Mouse (Mus musculus): Measurements from ENCODE around the gene Fmnl3. TPM values are rescaled to one million over a fixed set of nuclear protein-coding genes. Genes with fewer than 3 reads are reported as not detected.

Gene Fmnl3
- polyA plus RNA-seq, 1 experiment from 2014 or later = 12.8 TPM

GRCm38 (mm10) chr15:99405150-99405549, 34.9 kb upstream of the Fmnl3 start:
- no peak overlapping the region for H3K4me3 ChIP-seq (ENCODE audit: low read depth, low read length)
- H3K9me3 ChIP-seq (ENCODE audit: control insufficient read depth, low read length) = no peaks in the 10 kb centered on the region
- H3K4me1 ChIP-seq (replicated peaks; ENCODE audit: control insufficient read depth, insufficient read depth, low read length) = 0 out of 2 replicates have a peak, but pooled peaks cover 3% of the 10 kb centered on the region
- no peak overlapping the region for H3K4me2 ChIP-seq
- no peak overlapping the region for H3K27ac ChIP-seq (ENCODE audit: low read depth, low read length)
- H3K27me3 ChIP-seq (replicated peaks; ENCODE audit: control insufficient read depth, insufficient read depth, low read length) = no peaks in the 10 kb centered on the region
- WGBS = 90% methylated on average over 9 of the region's 9 CpGs
- no peak for DNase-seq (ENCODE audit: low spot score)
- ATAC-seq (replicated peaks; ENCODE audit: low FRiP score) = no peak
- no peak overlapping the region for H3K9ac ChIP-seq (ENCODE audit: low read depth, low read length)
- peaks cover 46% of the 10 kb centered on the region for H3K36me3 ChIP-seq (ENCODE audit: control insufficient read depth, insufficient read depth, low read length)

GRCm38 (mm10) chr15:99403159-99403889, 33.0 kb upstream of the Fmnl3 start:
- H3K27me3 ChIP-seq (replicated peaks; ENCODE audit: control insufficient read depth, insufficient read depth, low read length) = no peaks in the 10 kb centered on the region
- H3K4me3 ChIP-seq (ENCODE audit: low read depth, low read length) = no peak overlapping the region
- H3K9me3 ChIP-seq (ENCODE audit: control insufficient read depth, low read length) = no peaks in the 10 kb centered on the region
- ATAC-seq (replicated peaks; ENCODE audit: low FRiP score) (no peak), DNase-seq (ENCODE audit: low spot score) (no peak)
- H3K4me2 ChIP-seq = no peak overlapping the region
- no peak overlapping the region for H3K27ac ChIP-seq (ENCODE audit: low read depth, low read length)
- H3K36me3 ChIP-seq (ENCODE audit: control insufficient read depth, insufficient read depth, low read length) = peaks cover 37% of the 10 kb centered on the region
- 84% methylated on average over 12 of the region's 12 CpGs for WGBS
- no peak overlapping the region for H3K9ac ChIP-seq (ENCODE audit: low read depth, low read length)
- peaks cover 18% of the 10 kb centered on the region for H3K4me1 ChIP-seq (replicated peaks; ENCODE audit: control insufficient read depth, insufficient read depth, low read length)

GRCm38 (mm10) chr15:99400602-99401001, 30.3 kb upstream of the Fmnl3 start:
- Histone ChIP-seq H3K27me3 (replicated peaks; ENCODE audit: control insufficient read depth, insufficient read depth, low read length) (no peaks in the 10 kb centered on the region), H3K27ac (ENCODE audit: low read depth, low read length) (no peak overlapping the region), H3K36me3 (ENCODE audit: control insufficient read depth, insufficient read depth, low read length) (peaks cover 14% of the 10 kb centered on the region; the same call in 1 of the 2 replicates), H3K9me3 (ENCODE audit: control insufficient read depth, low read length) (no peaks in the 10 kb centered on the region), H3K4me2 (no peak overlapping the region), H3K4me3 (ENCODE audit: low read depth, low read length) (no peak overlapping the region), H3K9ac (ENCODE audit: low read depth, low read length) (no peak overlapping the region), H3K4me1 (replicated peaks; ENCODE audit: control insufficient read depth, insufficient read depth, low read length) (peaks cover 42% of the 10 kb centered on the region)
- DNase-seq (ENCODE audit: low spot score) = no peak
- 82% methylated on average over 6 of the region's 6 CpGs for WGBS
- no peak for ATAC-seq (replicated peaks; ENCODE audit: low FRiP score)

- DNase-seq (ENCODE audit: low spot score) (no peak), ATAC-seq (replicated peaks; ENCODE audit: low FRiP score) (no peak)
- Histone ChIP-seq H3K9ac (ENCODE audit: low read depth, low read length) (no peak overlapping the region), H3K27ac (ENCODE audit: low read depth, low read length) (no peak overlapping the region), H3K9me3 (ENCODE audit: control insufficient read depth, low read length) (no peaks in the 10 kb centered on the region), H3K4me2 (no peak overlapping the region), H3K36me3 (ENCODE audit: control insufficient read depth, insufficient read depth, low read length) (peaks cover 11% of the 10 kb centered on the region; the same call in 1 of the 2 replicates), H3K4me3 (ENCODE audit: low read depth, low read length) (no peak overlapping the region), H3K4me1 (replicated peaks; ENCODE audit: control insufficient read depth, insufficient read depth, low read length) (peaks cover 51% of the 10 kb centered on the region), H3K27me3 (replicated peaks; ENCODE audit: control insufficient read depth, insufficient read depth, low read length) (no peaks in the 10 kb centered on the region)
- 78% methylated on average over 15 of the region's 15 CpGs for WGBS
These were observed 29.4 kb upstream of the Fmnl3 start for GRCm38 (mm10) chr15:99399503-99400245.

GRCm38 (mm10) chr15:99397622-99398021, 27.3 kb upstream of the Fmnl3 start:
- 89% methylated on average over 2 of the region's 2 CpGs for WGBS

GRCm38 (mm10) chr15:99396875-99397274, 26.6 kb upstream of the Fmnl3 start:
- Histone ChIP-seq H3K27ac (ENCODE audit: low read depth, low read length) (no peak overlapping the region), H3K4me3 (ENCODE audit: low read depth, low read length) (no peak overlapping the region), H3K4me1 (replicated peaks; ENCODE audit: control insufficient read depth, insufficient read depth, low read length) (peaks cover 67% of the 10 kb centered on the region), H3K9me3 (ENCODE audit: control insufficient read depth, low read length) (no peaks in the 10 kb centered on the region), H3K4me2 (peak overlapping the region; percentile 58), H3K27me3 (replicated peaks; ENCODE audit: control insufficient read depth, insufficient read depth, low read length) (no peaks in the 10 kb centered on the region), H3K9ac (ENCODE audit: low read depth, low read length) (0 out of 2 replicates have a peak overlapping the region, but pooled peaks have one; percentile 14), H3K36me3 (ENCODE audit: control insufficient read depth, insufficient read depth, low read length) (no peaks in the 10 kb centered on the region)
- 70% methylated on average over 4 of the region's 4 CpGs for WGBS
- no peak for DNase-seq (ENCODE audit: low spot score)
- no peak for ATAC-seq (replicated peaks; ENCODE audit: low FRiP score)

More at GRCm38 (mm10) chr15:99397622-99398021, 27.3 kb upstream of the Fmnl3 start:
- H3K9me3 ChIP-seq (ENCODE audit: control insufficient read depth, low read length) = no peaks in the 10 kb centered on the region
- DNase-seq (ENCODE audit: low spot score) = no peak
- H3K9ac ChIP-seq (ENCODE audit: low read depth, low read length) = no peak overlapping the region
- H3K4me2 ChIP-seq = no peak overlapping the region
- no peak overlapping the region for H3K27ac ChIP-seq (ENCODE audit: low read depth, low read length)
- no peaks in the 10 kb centered on the region for H3K27me3 ChIP-seq (replicated peaks; ENCODE audit: control insufficient read depth, insufficient read depth, low read length)
- H3K4me1 ChIP-seq (replicated peaks; ENCODE audit: control insufficient read depth, insufficient read depth, low read length) = peaks cover 61% of the 10 kb centered on the region
- H3K36me3 ChIP-seq (ENCODE audit: control insufficient read depth, insufficient read depth, low read length) = no peaks in the 10 kb centered on the region; the same call in 1 of the 2 replicates
- no peak for ATAC-seq (replicated peaks; ENCODE audit: low FRiP score)
- no peak overlapping the region for H3K4me3 ChIP-seq (ENCODE audit: low read depth, low read length)

- Histone ChIP-seq H3K4me3 (ENCODE audit: low read depth, low read length) (no peak overlapping the region), H3K27ac (ENCODE audit: low read depth, low read length) (peak overlapping the region; percentile 27; the same call in 1 of the 2 replicates), H3K4me1 (replicated peaks; ENCODE audit: control insufficient read depth, insufficient read depth, low read length) (peaks cover 67% of the 10 kb centered on the region), H3K27me3 (replicated peaks; ENCODE audit: control insufficient read depth, insufficient read depth, low read length) (no peaks in the 10 kb centered on the region), H3K4me2 (peak overlapping the region; percentile 58), H3K9me3 (ENCODE audit: control insufficient read depth, low read length) (no peaks in the 10 kb centered on the region), H3K36me3 (ENCODE audit: control insufficient read depth, insufficient read depth, low read length) (no peaks in the 10 kb centered on the region), H3K9ac (ENCODE audit: low read depth, low read length) (no peak overlapping the region)
- ATAC-seq (replicated peaks; ENCODE audit: low FRiP score) (no peak), DNase-seq (ENCODE audit: low spot score) (no peak)
- WGBS = 28% methylated on average over 1 of the region's 1 CpGs
These were observed 26.2 kb upstream of the Fmnl3 start for GRCm38 (mm10) chr15:99396462-99396861.

- Histone ChIP-seq H3K4me2 (peak overlapping the region; percentile 94), H3K27ac (ENCODE audit: low read depth, low read length) (peak overlapping the region; percentile 83), H3K36me3 (ENCODE audit: control insufficient read depth, insufficient read depth, low read length) (no peaks in the 10 kb centered on the region), H3K4me3 (ENCODE audit: low read depth, low read length) (peak overlapping the region; percentile 81), H3K9me3 (ENCODE audit: control insufficient read depth, low read length) (no peaks in the 10 kb centered on the region), H3K4me1 (replicated peaks; ENCODE audit: control insufficient read depth, insufficient read depth, low read length) (peaks cover 57% of the 10 kb centered on the region), H3K27me3 (replicated peaks; ENCODE audit: control insufficient read depth, insufficient read depth, low read length) (no peaks in the 10 kb centered on the region), H3K9ac (ENCODE audit: low read depth, low read length) (peak overlapping the region; percentile 82)
- DNase-seq (ENCODE audit: low spot score) = no peak
- peak; percentile 35 for ATAC-seq (replicated peaks; ENCODE audit: low FRiP score)
- WGBS = 5% methylated on average over 24 of the region's 24 CpGs
These were observed 23.3 kb upstream of the Fmnl3 start for GRCm38 (mm10) chr15:99393386-99394252.
